Mouse (Mus musculus) Muller cell, postnatal 12 days (primary cell): Measurements from ENCODE around the gene Ptgds.

Source experiments
- DNase-seq: peaks from one replicate; pipeline ENCODE4 v3.0.0-alpha.2; 2015; ENCODE audit errors: inconsistent ontology term

Ptgds gene

DNA sequence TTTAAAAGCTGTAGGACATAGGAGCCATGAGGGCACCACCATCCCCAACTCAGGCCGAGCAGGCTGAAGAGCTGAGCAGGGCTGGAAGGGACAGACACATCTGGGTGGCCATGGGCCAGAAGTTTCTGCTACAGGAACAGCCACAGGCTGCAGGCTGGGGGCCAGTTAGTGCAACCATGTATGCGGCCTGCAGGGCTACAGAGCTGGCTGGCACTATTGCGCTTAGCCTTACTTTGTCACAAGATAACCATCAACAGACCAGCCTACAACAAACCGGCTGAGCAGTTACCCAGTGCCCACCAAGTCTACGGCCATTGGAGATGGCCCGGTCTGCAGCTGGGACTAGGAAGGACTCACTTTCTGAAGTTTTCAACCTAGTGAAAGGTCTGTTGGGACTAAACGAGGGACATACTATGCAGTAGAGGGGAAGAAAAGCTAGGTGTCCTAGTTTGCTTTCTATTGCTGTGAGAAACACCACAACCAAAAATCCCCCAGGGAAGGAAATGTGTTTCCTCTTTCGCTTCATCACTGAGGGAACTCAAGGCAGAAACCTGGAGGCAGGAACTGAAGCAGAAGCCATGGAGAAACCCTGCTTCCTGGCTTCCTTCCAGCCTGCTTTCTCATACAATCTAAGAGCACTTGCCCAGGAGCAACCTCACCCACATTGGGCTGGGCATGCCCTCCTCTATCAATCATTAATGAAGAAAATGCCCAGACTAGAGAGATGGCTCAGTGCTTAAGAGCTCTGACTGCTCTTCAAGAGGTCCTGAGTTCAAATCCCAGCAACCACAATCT lies 18.8 kb downstream of the Ptgds start:
- no peak for DNase-seq

DNA sequence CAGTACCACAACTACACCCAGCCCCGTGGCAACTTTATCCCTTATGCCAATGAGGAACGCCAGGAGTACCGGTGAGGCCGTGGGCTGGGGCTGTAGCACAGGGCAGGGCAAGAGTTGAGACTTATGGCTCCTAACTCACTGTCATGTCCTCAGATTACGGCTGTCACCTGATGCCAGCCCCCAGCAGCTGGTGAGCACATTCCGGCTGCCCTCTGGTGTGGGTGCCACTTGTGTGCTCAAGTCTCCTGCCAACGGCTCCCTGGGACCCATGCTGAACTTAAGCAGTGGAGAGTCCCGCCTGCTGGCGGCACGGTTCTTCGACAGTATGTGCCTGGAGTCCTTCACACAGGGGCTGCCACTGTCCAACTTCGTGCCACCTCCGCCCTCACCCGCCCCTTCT lies 27.2 kb downstream of the Ptgds start:
- no peak for DNase-seq

DNA sequence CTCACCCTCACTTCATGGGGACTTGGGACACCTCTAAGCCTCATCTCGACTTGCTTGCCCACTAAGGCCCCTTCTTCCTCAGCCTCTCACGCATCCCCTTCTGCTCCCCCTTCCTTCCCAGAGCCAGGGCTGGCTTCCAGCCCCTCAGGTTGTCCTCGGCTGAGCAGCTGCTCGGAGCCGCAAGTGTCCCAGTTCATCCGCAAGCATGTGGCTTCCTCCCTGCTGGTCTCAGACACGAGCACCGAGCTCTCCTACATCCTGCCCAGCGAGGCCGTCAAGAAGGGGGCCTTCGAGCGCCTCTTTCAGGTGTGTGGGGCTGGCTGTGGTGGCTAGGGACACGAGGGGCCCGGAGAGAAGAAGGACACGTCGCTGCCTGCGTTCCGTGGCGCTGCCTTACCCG lies 28.8 kb downstream of the Ptgds start:
- no peak for DNase-seq

- no peak for DNase-seq
These were observed 33.5 kb downstream of the Ptgds start for GRCm38 (mm10) chr2:25436286-25436820.

- no peak for DNase-seq
These were observed 35.6 kb downstream of the Ptgds start for GRCm38 (mm10) chr2:25434292-25434691.

GRCm38 (mm10) chr2:25433101-25433500 lies 36.7 kb downstream of the Ptgds start:
- no peak for DNase-seq

DNA sequence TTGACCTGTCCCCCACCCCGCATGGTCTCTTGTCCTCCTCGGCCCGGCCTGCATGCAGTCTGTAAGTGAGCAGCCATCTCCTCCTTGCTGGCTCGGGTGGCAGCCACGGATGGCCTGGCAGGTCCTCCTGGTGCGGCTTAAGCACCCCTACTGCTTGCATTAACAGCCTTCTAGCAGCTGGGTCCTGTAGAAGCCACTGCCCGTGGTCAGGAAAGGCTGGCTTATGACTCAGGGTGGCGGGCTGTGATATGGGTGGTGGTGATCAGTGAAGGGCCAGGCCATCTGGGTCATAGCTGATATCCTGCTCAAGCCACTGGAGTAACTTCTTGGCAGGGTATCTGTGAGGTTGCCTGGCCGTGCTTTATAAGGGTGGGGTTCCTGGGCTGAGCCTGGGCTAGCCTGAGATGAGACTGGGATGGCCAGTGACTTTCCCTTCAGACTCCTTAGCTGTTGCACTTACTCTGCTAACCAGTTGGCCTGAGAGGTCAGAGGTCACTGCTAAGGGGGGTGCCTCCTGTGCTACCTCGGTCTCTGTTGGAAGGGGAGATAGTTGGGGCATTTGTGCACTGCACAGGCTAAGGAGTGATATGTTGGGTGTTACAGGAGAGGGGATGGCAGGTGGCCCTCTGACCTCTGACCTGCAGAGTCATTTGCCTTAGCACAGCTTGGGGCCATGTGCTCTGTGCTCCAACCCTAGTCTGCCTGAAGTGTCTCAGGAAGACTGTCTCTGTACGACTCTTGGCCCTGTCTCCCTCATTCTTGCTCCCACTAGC lies 37.3 kb downstream of the Ptgds start:
- DNase-seq: no peak

DNA sequence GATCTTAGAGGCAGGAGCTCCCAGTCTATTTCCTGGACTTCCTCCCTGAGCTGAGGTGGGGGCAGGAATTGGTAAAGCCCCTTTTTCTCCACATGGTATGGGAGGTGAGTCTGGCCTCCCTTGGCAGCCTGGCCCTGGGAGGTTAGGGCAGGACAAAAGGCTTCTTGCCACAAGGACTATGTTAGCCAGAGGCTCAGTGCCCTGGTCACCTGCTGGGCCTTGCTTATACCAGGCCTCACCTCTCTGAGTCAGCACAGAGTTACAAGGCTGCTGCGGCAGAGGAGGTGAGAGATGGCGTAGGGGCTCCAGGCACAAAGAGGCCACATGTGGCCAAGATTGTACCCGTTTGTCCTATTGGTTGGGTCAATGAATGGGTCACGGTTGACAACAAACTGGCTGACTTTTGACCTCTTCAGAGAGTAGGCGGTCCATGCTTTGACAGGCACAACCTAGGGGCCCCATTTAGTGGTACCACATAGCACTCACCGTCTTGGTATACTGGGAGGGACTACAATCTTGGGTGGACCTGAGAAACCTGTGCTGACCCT lies 38.5 kb downstream of the Ptgds start:
- DNase-seq: no peak

- DNase-seq: no peak
These were observed 39.2 kb downstream of the Ptgds start for GRCm38 (mm10) chr2:25430395-25431233.

- peak; percentile 28 for DNase-seq
These were observed 40.2 kb downstream of the Ptgds start for GRCm38 (mm10) chr2:25429435-25430180.

GRCm38 (mm10) chr2:25428442-25429236 lies 41.2 kb downstream of the Ptgds start, which contains the start of gene Abca2:
TSS of gene Abca2 (plus strand) at chr2:25428703.
- DNase-seq: peak; percentile 96

DNA sequence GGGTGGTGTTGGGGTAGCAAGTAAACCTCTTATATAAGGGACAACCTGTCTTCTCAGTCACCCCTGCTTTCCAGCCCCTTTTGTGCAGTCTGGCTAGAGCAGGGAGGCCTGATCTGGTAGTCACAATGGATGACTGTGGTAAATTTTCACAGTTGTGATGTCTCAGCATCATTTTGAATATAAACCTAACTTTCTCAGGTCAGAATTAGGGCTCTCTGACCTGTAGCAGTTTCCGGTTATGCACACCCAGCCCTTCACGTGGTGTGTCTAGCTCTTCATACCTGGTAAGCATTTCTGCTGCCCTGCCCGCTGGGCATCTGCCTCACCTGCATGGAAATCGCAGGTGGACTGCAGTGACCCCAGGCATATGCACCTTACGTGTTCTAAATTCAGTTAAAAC lies 42.6 kb downstream of the Ptgds start:
- no peak for DNase-seq

DNA sequence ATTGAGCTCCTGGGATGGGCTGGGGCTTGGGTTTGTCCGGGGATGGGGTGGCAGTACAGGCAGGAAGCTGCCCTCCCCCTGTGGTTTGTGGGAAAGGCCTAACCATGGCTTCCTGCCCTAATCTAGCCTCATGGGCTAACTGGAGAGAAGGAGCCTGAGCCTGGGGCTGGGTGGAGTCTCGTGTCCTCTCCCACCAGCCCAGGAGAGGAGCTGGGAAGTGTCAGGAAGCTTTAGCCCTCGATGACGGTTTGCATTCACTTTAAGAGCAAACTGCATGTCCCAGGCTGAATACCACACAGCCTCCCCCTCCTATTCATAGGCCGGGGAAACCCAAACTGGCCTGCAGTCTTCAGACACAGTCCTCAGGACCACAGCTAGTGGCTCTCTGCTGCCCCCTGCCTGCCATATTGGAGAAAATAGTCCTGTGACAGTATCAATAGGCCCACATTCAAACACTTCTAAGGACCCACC lies 43.1 kb downstream of the Ptgds start:
- peak; percentile 79 for DNase-seq

GRCm38 (mm10) chr2:25425481-25425880 lies 44.4 kb downstream of the Ptgds start:
- DNase-seq: no peak

DNA sequence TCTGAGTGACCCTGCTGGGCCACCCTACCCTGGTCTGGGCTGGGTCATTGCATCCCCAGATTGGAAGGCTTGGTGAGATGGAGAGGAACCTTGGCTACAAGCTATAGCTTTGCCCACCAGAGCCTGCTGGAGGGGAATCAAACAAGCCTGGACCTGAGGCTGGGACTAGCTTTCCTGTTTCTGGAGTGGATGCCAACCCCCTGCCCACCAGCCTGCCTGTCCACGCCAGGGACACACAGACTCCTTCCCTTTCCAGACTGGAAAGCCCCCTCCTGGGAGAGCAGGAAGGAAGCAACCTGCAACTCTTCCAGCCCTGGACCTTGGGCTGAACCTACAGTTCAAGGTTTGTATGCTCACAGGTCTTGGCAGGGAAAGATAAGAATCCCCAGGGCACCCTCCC lies 46.2 kb downstream of the Ptgds start:
- no peak for DNase-seq

DNA sequence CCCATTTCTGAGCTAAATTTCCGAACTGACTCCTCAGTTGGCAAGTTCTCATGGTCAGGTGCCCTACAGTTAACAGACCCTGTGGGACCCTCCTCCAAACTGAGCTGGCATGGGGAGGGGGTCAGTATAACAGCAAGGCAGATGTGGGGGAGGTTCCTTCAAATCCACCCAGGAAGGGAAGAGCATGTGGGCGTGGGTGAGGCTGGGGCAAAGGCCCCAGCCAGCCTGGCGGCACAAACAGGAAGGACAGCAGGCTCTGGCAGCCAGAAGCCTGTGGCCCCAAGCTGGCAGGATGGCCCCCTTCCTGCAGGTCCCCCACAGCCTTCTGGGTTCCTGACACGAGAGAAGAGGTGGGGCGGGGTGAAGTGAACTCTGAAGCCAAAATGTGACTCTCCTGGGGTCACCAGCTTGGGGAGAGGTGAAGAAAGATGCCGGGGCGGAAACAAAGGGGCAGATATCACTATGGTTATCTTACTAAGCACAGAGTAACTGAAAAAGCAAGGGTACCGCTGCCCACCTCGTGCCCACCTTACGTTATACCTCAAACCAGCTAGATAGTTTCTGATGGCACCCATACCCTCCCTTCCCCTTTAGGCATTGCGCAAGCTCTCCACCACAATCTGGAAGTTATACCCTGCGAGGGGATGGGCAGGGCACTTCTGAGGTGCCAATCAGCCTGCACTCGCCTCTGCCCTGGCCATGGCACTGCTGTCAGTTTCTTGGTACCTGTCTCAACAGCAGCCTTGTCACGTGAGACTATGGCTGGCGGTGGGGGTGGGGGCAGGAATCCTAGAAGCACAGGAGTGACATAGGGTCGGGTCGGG lies 47.0 kb downstream of the Ptgds start, which contains the start of gene Fut7:
Gene Fut7, plus strand, starts transcription at position 681 of the 824 bp plus-strand sequence.
- peak; percentile 28 for DNase-seq

- peak; percentile 73 for DNase-seq
These were observed 48.0 kb downstream of the Ptgds start for GRCm38 (mm10) chr2:25421896-25422295.

DNA sequence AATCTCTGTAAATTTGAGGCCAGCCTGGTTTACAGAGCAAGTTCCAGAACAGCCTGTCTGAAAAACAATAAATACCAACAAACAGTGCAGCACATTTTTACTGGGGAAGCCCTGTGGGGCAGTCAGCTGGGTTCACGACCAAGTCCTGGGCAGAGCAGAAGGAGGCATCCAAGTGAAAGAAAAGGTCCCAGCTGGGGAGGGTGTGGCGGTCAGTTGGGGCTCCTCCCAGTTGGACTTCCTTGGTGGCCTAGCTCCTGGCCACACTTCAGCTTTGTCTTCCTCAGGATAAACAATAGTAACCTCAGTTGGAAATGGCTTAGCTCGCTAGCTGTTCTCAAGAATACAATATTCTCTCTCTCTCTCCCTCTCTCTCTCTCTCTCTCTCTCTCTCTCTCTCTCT lies 52.4 kb downstream of the Ptgds start:
- DNase-seq: peak; percentile 56
